Mouse (Mus musculus) liver, embryonic 14.5 days (tissue): ENCODE measurements around the gene Lrrc8d. TPM values are rescaled to one million over a fixed set of nuclear protein-coding genes. Genes with fewer than 3 reads are reported as not detected.

ENCODE experiments used
- ATAC-seq: fragments of 200-750 bp; cut with Nextera tagmentation; 2 replicates; pipeline ENCODE4 v1.8.0; 2017; ENCODE audit warnings: moderate number of reproducible peaks, mild to moderate bottlenecking, moderate library complexity; ENCODE audit not compliant: insufficient read depth
- DNase-seq, 3 experiments: peaks; one replicate each; pipeline ENCODE4 v3.0.0-alpha.2; 2012 to 2013; ENCODE audit warnings: low read depth in 3 of 3, low spot score in 3 of 3
- H3K27ac ChIP-seq: fragments of 300-500 bp; sonication (generic); 2 replicates; pipeline ENCODE4 v1.5.1; 2014; ENCODE audit warnings: moderate library complexity, mild to moderate bottlenecking, control low read depth, inconsistent platforms
- H3K27me3 ChIP-seq: fragments of 300-500 bp; sonication (generic); 2 replicates; pipeline ENCODE4 v1.6.1; 2014; ENCODE audit warnings: mild to moderate bottlenecking, low read length, moderate library complexity; ENCODE audit not compliant: control insufficient read depth, insufficient read depth
- H3K36me3 ChIP-seq: fragments of 300-500 bp; sonication (generic); replicated peaks from 2 replicates; pipeline ENCODE4 v1.6.1; 2014; ENCODE audit warnings: low read depth; ENCODE audit not compliant: control insufficient read depth, insufficient read depth
- H3K4me1 ChIP-seq, 2 experiments: fragments of 200-500 bp in 1 of 2; fragments of 300-500 bp in 1 of 2; sonication (generic) in 1 of 2; replicated peaks; 2 replicates each; pipeline ENCODE4 v1.6.1; 2012 to 2014; ENCODE audit warnings: antibody characterized with exemption in 1 of 2, inconsistent platforms in 1 of 2, low read length in 1 of 2; ENCODE audit not compliant: control insufficient read depth in 2 of 2, insufficient read depth in 2 of 2
- H3K4me2 ChIP-seq: fragments of 300-500 bp; sonication (generic); 2 replicates; pipeline ENCODE4 v1.6.1; 2014; ENCODE audit warnings: low read depth, mild to moderate bottlenecking, control low read depth, moderate library complexity
- H3K4me3 ChIP-seq, 2 experiments: fragments of 200-500 bp in 1 of 2; fragments of 300-500 bp in 1 of 2; sonication (generic) in 1 of 2; 2 replicates each; pipeline ENCODE4 v1.5.1; 2012 to 2014; ENCODE audit warnings: low read depth in 2 of 2, low read length in 2 of 2, mild to moderate bottlenecking in 2 of 2, control low read depth in 1 of 2, inconsistent platforms in 1 of 2, moderate library complexity in 1 of 2; ENCODE audit not compliant: insufficient read depth in 1 of 2
- H3K9ac ChIP-seq: fragments of 300-500 bp; sonication (generic); replicated peaks from 2 replicates; pipeline ENCODE4 v1.6.1; 2014; ENCODE audit warnings: mild to moderate bottlenecking, control low read depth, moderate library complexity
- H3K9me3 ChIP-seq: fragments of 300-500 bp; sonication (generic); 2 replicates; pipeline ENCODE4 v1.6.1; 2016; ENCODE audit warnings: low read length, mixed read lengths; ENCODE audit not compliant: control insufficient read depth
- CTCF ChIP-seq: IDR thresholded peaks from 2 replicates; pipeline ENCODE4 v1.5.1; 2016; ENCODE audit warnings: antibody characterized with exemption, low read depth, control low read depth
- EP300 ChIP-seq: IDR thresholded peaks from 2 replicates; pipeline ENCODE4 v1.6.1; 2016; ENCODE audit warnings: antibody characterized with exemption, low read depth
- WGBS: fragments of 180-500 bp; shearing (Covaris S2); extraction: QIAGEN DNeasy Blood & Tissue Kit; methylation state at CpG from one replicate; pipeline ENCODE4 v1.1.7; 2014; ENCODE audit not compliant: insufficient replicate concordance; 5-methylcytosine and 5-hydroxymethylcytosine counted together
- polyA plus RNA-seq, 2 experiments: library from polyadenylated mRNA; depleted of rRNA in 1 of 2; stranded (reverse) in 1 of 2; unstranded in 1 of 2; fragments of >200 nt; fragmentation: Nextera tagmentation in 1 of 2; extraction: Ambion mirVana in 1 of 2; gene quantifications; 2 replicates each; pipeline versions ENCODE4 v1.2.1 to v1.2.3; 2012 to 2014

Lrrc8d gene
- polyA plus RNA-seq, 2 experiments: 3.3 to 7.8 TPM

- peaks cover 0 to 23% of the 10 kb centered on the region in 2 experiments; a peak in 3 of 4 replicates for H3K4me1 ChIP-seq
Observed at GRCm38 (mm10) chr5:105754803-105755202, 55.0 kb downstream of the Lrrc8d start.

GRCm38 (mm10) chr5:105755491-105755890 lies 55.7 kb downstream of the Lrrc8d start:
- Histone ChIP-seq H3K9me3 (no peaks in the 10 kb centered on the region), H3K4me2 (no peak overlapping the region), H3K4me1 (peaks cover 0 to 25% of the 10 kb centered on the region in 2 experiments; a peak in 3 of 4 replicates), H3K36me3 (no peaks in the 10 kb centered on the region), H3K4me3 (no peak overlapping the region), H3K9ac (no peak overlapping the region), H3K27me3 (no peaks in the 10 kb centered on the region), H3K27ac (no peak overlapping the region)
- TF ChIP-seq EP300 (no peak), CTCF (no peak)
- 69% methylated on average over 6 of the region's 6 CpGs for WGBS
- ATAC-seq (no peak), DNase-seq (no peak)

More at GRCm38 (mm10) chr5:105754803-105755202, 55.0 kb downstream of the Lrrc8d start:
- Histone ChIP-seq H3K4me3 (no peak overlapping the region), H3K9ac (no peak overlapping the region), H3K27me3 (no peaks in the 10 kb centered on the region), H3K4me2 (no peak overlapping the region), H3K9me3 (no peaks in the 10 kb centered on the region), H3K27ac (no peak overlapping the region), H3K36me3 (no peaks in the 10 kb centered on the region)
- DNase-seq (no peak), ATAC-seq (no peak)
- TF ChIP-seq CTCF (no peak), EP300 (no peak)
- 26% methylated on average over 8 of the region's 8 CpGs for WGBS

- no peak overlapping the region for H3K27ac ChIP-seq
- peak overlapping the region; percentile 24; the same call in 1 of the 2 replicates for H3K4me2 ChIP-seq
- TF ChIP-seq EP300 (no peak), CTCF (no peak)
- H3K27me3 ChIP-seq: no peaks in the 10 kb centered on the region
- DNase-seq (no peak), ATAC-seq (peak; percentile 54)
- 71% methylated on average over 17 of the region's 17 CpGs for WGBS
- H3K9ac ChIP-seq: no peak overlapping the region
- peaks cover 0 to 28% of the 10 kb centered on the region in 2 experiments; a peak in 3 of 4 replicates for H3K4me1 ChIP-seq
- no peaks in the 10 kb centered on the region for H3K36me3 ChIP-seq
- H3K9me3 ChIP-seq: no peaks in the 10 kb centered on the region
- peak overlapping the region in 1 of 2 experiments; percentile 2; a peak in 1 of 4 replicates for H3K4me3 ChIP-seq
Observed at GRCm38 (mm10) chr5:105757978-105758377, 58.2 kb downstream of the Lrrc8d start.

GRCm38 (mm10) chr5:105758866-105759265 lies 59.1 kb downstream of the Lrrc8d start:
- Histone ChIP-seq H3K4me3 (no peak overlapping the region), H3K27me3 (no peaks in the 10 kb centered on the region), H3K4me1 (peaks cover 0 to 28% of the 10 kb centered on the region in 2 experiments; a peak in 3 of 4 replicates), H3K9me3 (no peaks in the 10 kb centered on the region), H3K4me2 (no peak overlapping the region), H3K27ac (no peak overlapping the region), H3K9ac (no peak overlapping the region), H3K36me3 (no peaks in the 10 kb centered on the region)
- WGBS: 69% methylated on average over 9 of the region's 9 CpGs
- DNase-seq (no peak), ATAC-seq (no peak)
- TF ChIP-seq CTCF: no peak

GRCm38 (mm10) chr5:105761848-105762482 lies 62.2 kb downstream of the Lrrc8d start:
- no peak for DNase-seq
- Histone ChIP-seq H3K36me3 (no peaks in the 10 kb centered on the region), H3K27ac (no peak overlapping the region), H3K4me1 (peaks cover 0 to 12% of the 10 kb centered on the region in 2 experiments; a peak in 3 of 4 replicates), H3K27me3 (no peaks in the 10 kb centered on the region), H3K4me2 (no peak overlapping the region), H3K9me3 (no peaks in the 10 kb centered on the region), H3K4me3 (no peak overlapping the region), H3K9ac (no peak overlapping the region)
- ATAC-seq: no peak
- TF ChIP-seq EP300 (no peak), CTCF (no peak)
- WGBS: 70% methylated on average over 11 of the region's 11 CpGs
